8 mouse cellular contexts compared by ENCODE assay signal in genomic region chrX:150656122-150656907, GRCm38 (mm10). TPM values are rescaled to one million over a fixed set of nuclear protein-coding genes. Genes with fewer than 3 reads are reported as not detected.
A peak's percentile ranks its signal among the peaks of the same experiment; 100 is the strongest.
DNase-seq lines count a peak whose midpoint lies in the region; ATAC-seq and TF ChIP-seq lines count a peak whose summit lies in the region.

No protein-coding gene starts in this region.

- peak; percentile 62 for ATAC-seq in lung, embryonic 16.5 days (ENCODE audit: low read depth)
- ATAC-seq in hindbrain, embryonic 12.5 days (ENCODE audit: low FRiP score) = peak; percentile 69
- peak; percentile 58 for ATAC-seq in limb, embryonic 14.5 days (ENCODE audit: low FRiP score, low read depth)

- no peak for DNase-seq in lung, postnatal 25 days (ENCODE audit: low spot score)
- peak; percentile 61 for DNase-seq in embryo, embryonic 11 days
- peak; percentile 17 for DNase-seq in limb, embryonic 14.5 days (ENCODE audit: low spot score)
- peak; percentile 24 for DNase-seq in retina, postnatal 7 days (ENCODE audit: low read depth, low spot score)
- no peak for DNase-seq in spleen, adult 12 weeks (ENCODE audit: low spot score)
- no peak for DNase-seq in adrenal gland, postnatal 25 days

- no peaks in the 10 kb centered on the region for H3K9me3 ChIP-seq in lung, embryonic 16.5 days (ENCODE audit: control insufficient read depth, low read length)
- no peaks in the 10 kb centered on the region for H3K9me3 ChIP-seq in hindbrain, embryonic 12.5 days (replicated peaks)
- H3K9me3 ChIP-seq in limb, embryonic 14.5 days (ENCODE audit: control insufficient read depth, low read length) = no peaks in the 10 kb centered on the region

- H3K4me1 ChIP-seq in lung, embryonic 16.5 days (replicated peaks; ENCODE audit: control insufficient read depth, insufficient read depth, low read length) = no peaks in the 10 kb centered on the region
- H3K4me1 ChIP-seq in hindbrain, embryonic 12.5 days = no peaks in the 10 kb centered on the region
- H3K4me1 ChIP-seq in limb, embryonic 14.5 days (ENCODE audit: control insufficient read depth, insufficient read depth, low read length) = no peaks in the 10 kb centered on the region

- H3K4me3 ChIP-seq in lung, embryonic 16.5 days (ENCODE audit: low read length) = peak overlapping the region; percentile 56
- H3K4me3 ChIP-seq in hindbrain, embryonic 12.5 days = peak overlapping the region; percentile 52
- peak overlapping the region; percentile 47 for H3K4me3 ChIP-seq in limb, embryonic 14.5 days (replicated peaks; ENCODE audit: low read length)

- no peak for TF ChIP-seq POLR2A in limb, embryonic 14.5 days (IDR thresholded peaks at IDR 0.05; ENCODE audit: borderline replicate concordance, extremely low read depth, insufficient read depth, insufficient read length)

- H3K9ac ChIP-seq in lung, embryonic 16.5 days (ENCODE audit: low read length) = peak overlapping the region; percentile 63
- peak overlapping the region; percentile 68 for H3K9ac ChIP-seq in hindbrain, embryonic 12.5 days
- H3K9ac ChIP-seq in limb, embryonic 14.5 days (ENCODE audit: low read depth, low read length, severe bottlenecking) = peak overlapping the region; percentile 44

- no peaks in the 10 kb centered on the region for H3K27me3 ChIP-seq in lung, embryonic 16.5 days (ENCODE audit: control insufficient read depth, insufficient read depth, low read depth, low read length)
- H3K27me3 ChIP-seq in hindbrain, embryonic 12.5 days = no peaks in the 10 kb centered on the region; the same call in 1 of the 2 replicates
- H3K27me3 ChIP-seq in limb, embryonic 14.5 days (ENCODE audit: control insufficient read depth, insufficient read depth, low read length) = no peaks in the 10 kb centered on the region

- 43% methylated on average over 24 of the region's 44 CpGs for WGBS in lung, embryonic 16.5 days
- 40% methylated on average over 26 of the region's 44 CpGs for WGBS in hindbrain, embryonic 12.5 days
- WGBS in limb, embryonic 14.5 days = 56% methylated on average over 25 of the region's 44 CpGs

- no peaks in the 10 kb centered on the region for H3K36me3 ChIP-seq in lung, embryonic 16.5 days (ENCODE audit: control insufficient read depth, insufficient read depth, low read length)
- H3K36me3 ChIP-seq in hindbrain, embryonic 12.5 days = peaks cover 20% of the 10 kb centered on the region
- peaks cover 18% of the 10 kb centered on the region; the same call in 1 of the 2 replicates for H3K36me3 ChIP-seq in limb, embryonic 14.5 days (ENCODE audit: control insufficient read depth, insufficient read depth, low read length)

- no peak overlapping the region for H3K27ac ChIP-seq in lung, embryonic 16.5 days (ENCODE audit: low read length)
- H3K27ac ChIP-seq in hindbrain, embryonic 12.5 days = peak overlapping the region; percentile 80
- no peak overlapping the region for H3K27ac ChIP-seq in limb, embryonic 14.5 days (replicated peaks; ENCODE audit: low read depth, low read length)

- peak overlapping the region; percentile 66 for H3K4me2 ChIP-seq in lung, embryonic 16.5 days (ENCODE audit: low read depth, low read length)
- H3K4me2 ChIP-seq in hindbrain, embryonic 12.5 days (replicated peaks) = peak overlapping the region; percentile 47
- peak overlapping the region; percentile 41 for H3K4me2 ChIP-seq in limb, embryonic 14.5 days (replicated peaks; ENCODE audit: low read depth, low read length, severe bottlenecking)

RNA-seq across cellular contexts. Expression of gene Tro, which starts 1.1 kb away (rescaled TPM):
- polyA plus RNA-seq in lung, embryonic 16.5 days (2015; fragmentation: Nextera tagmentation; extraction: Ambion mirVana) = 12.9 and 15.1 TPM in 2 replicates
- polyA plus RNA-seq in hindbrain, embryonic 12.5 days (2016; fragmentation: Nextera tagmentation; extraction: Ambion mirVana) = 64.0 and 65.5 TPM in 2 replicates
- 53.9 and 71.4 TPM in 2 replicates for polyA plus RNA-seq in limb, embryonic 14.5 days (2012; rRNA removed)
- polyA plus RNA-seq in limb, embryonic 14.5 days (2014; fragmentation: Nextera tagmentation; extraction: Ambion mirVana) = 36.8 and 37.5 TPM in 2 replicates
- total RNA-seq in adrenal gland, postnatal 25 days (2021) = 8.2 and 10.2 TPM in 2 replicates

Comparison
In these comparisons a context has a peak if more than half of its experiments do, and no peak if none do; other contexts are left out.
1. DNase-seq: peak in embryo, embryonic 11 days (single experiment), limb, embryonic 14.5 days (single experiment) and retina, postnatal 7 days (single experiment); none in lung, postnatal 25 days (single experiment), spleen, adult 12 weeks (single experiment) and adrenal gland, postnatal 25 days (single experiment).
2. Peak in every context shown above with its lines, with median percentiles within 50 percentile points of each other: ATAC-seq, H3K4me2 ChIP-seq, H3K4me3 ChIP-seq and H3K9ac ChIP-seq.